Mouse (Mus musculus): ENCODE measurements around the gene Zdhhc20. TPM values are rescaled to one million over a fixed set of nuclear protein-coding genes. Genes with fewer than 3 reads are reported as not detected.

Zdhhc20 gene
- total and polyA plus RNA-seq, 2 experiments from 2014 or later: 18.6 to 34.6 TPM

- Histone ChIP-seq H3K9me3 (ENCODE audit: low read length) (no peaks in the 10 kb centered on the region), H3K4me2 (ENCODE audit: low read depth, low read length) (no peak overlapping the region), H3K4me1 (ENCODE audit: insufficient read depth, low read length) (no peaks in the 10 kb centered on the region), H3K27me3 (ENCODE audit: insufficient read depth, low read length) (no peaks in the 10 kb centered on the region), H3K9ac (replicated peaks; ENCODE audit: low read length) (no peak overlapping the region), H3K36me3 (ENCODE audit: insufficient read depth, low read length) (peaks cover 4% of the 10 kb centered on the region; the same call in 1 of the 2 replicates), H3K4me3 (ENCODE audit: low read length) (no peak overlapping the region), H3K27ac (no peak overlapping the region)
- DNase-seq (ENCODE audit: low spot score) (no peak), ATAC-seq (no peak)
- TF ChIP-seq CTCF (IDR thresholded peaks at IDR 0.05; ENCODE audit: low read depth): no peak
- WGBS: 96% methylated on average over 2 of the region's 2 CpGs
Observed at GRCm38 (mm10) chr14:57810886-57811285, 79.2 kb downstream of the Zdhhc20 start.

- WGBS: 67% methylated on average over 5 of the region's 5 CpGs
- ATAC-seq: no peak
Observed at GRCm38 (mm10) chr14:57808558-57808957, 81.5 kb downstream of the Zdhhc20 start.

GRCm38 (mm10) chr14:57803731-57804130 lies 86.3 kb downstream of the Zdhhc20 start:
- DNase-seq (ENCODE audit: low spot score) (no peak), ATAC-seq (no peak)
- H3K27me3 ChIP-seq (ENCODE audit: insufficient read depth, low read length): no peaks in the 10 kb centered on the region
- no peaks in the 10 kb centered on the region for H3K9me3 ChIP-seq (ENCODE audit: low read length)
- TF ChIP-seq CTCF (IDR thresholded peaks at IDR 0.05; ENCODE audit: low read depth): no peak
- no peak overlapping the region for H3K4me3 ChIP-seq (ENCODE audit: low read length)
- no peak overlapping the region for H3K4me2 ChIP-seq (ENCODE audit: low read depth, low read length)
- H3K4me1 ChIP-seq (ENCODE audit: insufficient read depth, low read length): peaks cover 6% of the 10 kb centered on the region; the same call in 1 of the 2 replicates
- no peak overlapping the region for H3K27ac ChIP-seq
- H3K9ac ChIP-seq (replicated peaks; ENCODE audit: low read length): no peak overlapping the region
- 88% methylated on average over 4 of the region's 4 CpGs for WGBS
- peaks cover 32% of the 10 kb centered on the region; the same call in 1 of the 2 replicates for H3K36me3 ChIP-seq (ENCODE audit: insufficient read depth, low read length)

More at GRCm38 (mm10) chr14:57808558-57808957, 81.5 kb downstream of the Zdhhc20 start:
- Histone ChIP-seq H3K27ac (no peak overlapping the region), H3K4me1 (ENCODE audit: insufficient read depth, low read length) (no peaks in the 10 kb centered on the region), H3K9ac (replicated peaks; ENCODE audit: low read length) (no peak overlapping the region), H3K4me2 (ENCODE audit: low read depth, low read length) (no peak overlapping the region), H3K4me3 (ENCODE audit: low read length) (no peak overlapping the region), H3K36me3 (ENCODE audit: insufficient read depth, low read length) (peaks cover 17% of the 10 kb centered on the region; the same call in 1 of the 2 replicates), H3K9me3 (ENCODE audit: low read length) (no peaks in the 10 kb centered on the region), H3K27me3 (ENCODE audit: insufficient read depth, low read length) (no peaks in the 10 kb centered on the region)
- peak; percentile 46 for DNase-seq (ENCODE audit: low spot score)
- peak; percentile 64 for TF ChIP-seq CTCF (IDR thresholded peaks at IDR 0.05; ENCODE audit: low read depth)

- under 1% methylated on average over 87 of the region's 99 CpGs for WGBS
Observed at GRCm38 (mm10) chr14:57797991-57798931, 91.8 kb downstream of the Zdhhc20 start, which contains the start of gene Sap18. Gene Sap18, plus strand, starts transcription at chr14:57798180.

DNA sequence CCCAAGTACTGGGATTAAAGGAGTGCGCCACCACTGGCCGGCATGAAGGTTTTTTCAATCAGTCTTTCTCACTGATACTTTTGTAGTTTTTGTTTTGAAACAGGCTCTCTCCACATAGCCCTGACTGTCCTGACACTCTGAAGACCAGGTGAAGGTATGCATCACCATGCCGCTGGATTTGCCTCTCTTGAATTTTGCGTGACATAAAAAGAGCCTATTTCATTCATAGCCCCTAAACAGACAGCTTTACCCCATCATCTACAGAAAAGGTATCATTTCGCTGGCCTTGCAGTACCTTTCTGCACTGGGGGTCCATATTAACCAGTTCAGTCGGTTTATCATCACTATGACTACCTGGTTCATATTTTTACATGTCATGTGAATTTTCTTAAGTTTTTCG lies 92.5 kb downstream of the Zdhhc20 start:
- peak overlapping the region; percentile 72 for H3K9ac ChIP-seq (replicated peaks; ENCODE audit: low read length)
- WGBS: 15% methylated on average over 7 of the region's 7 CpGs
- DNase-seq (ENCODE audit: low spot score): no peak

More at GRCm38 (mm10) chr14:57797991-57798931, 91.8 kb downstream of the Zdhhc20 start, which contains the start of gene Sap18:
- Histone ChIP-seq H3K4me1 (ENCODE audit: insufficient read depth, low read length) (peaks cover 6% of the 10 kb centered on the region; the same call in 1 of the 2 replicates), H3K27ac (peak within 1 kb of the TSS; percentile 89), H3K4me2 (ENCODE audit: low read depth, low read length) (peak within 1 kb of the TSS; percentile 93), H3K36me3 (ENCODE audit: insufficient read depth, low read length) (peaks cover 15% of the 10 kb centered on the region; the same call in 1 of the 2 replicates), H3K9ac (replicated peaks; ENCODE audit: low read length) (peak within 1 kb of the TSS; percentile 72), H3K4me3 (ENCODE audit: low read length) (peak within 1 kb of the TSS; percentile 71), H3K9me3 (ENCODE audit: low read length) (no peaks in the 10 kb centered on the region), H3K27me3 (ENCODE audit: insufficient read depth, low read length) (no peaks in the 10 kb centered on the region)
- TF ChIP-seq CTCF (IDR thresholded peaks at IDR 0.05; ENCODE audit: low read depth): no peak
- peak; percentile 100 for DNase-seq (ENCODE audit: low spot score)
- peak; percentile 97 for ATAC-seq

DNA sequence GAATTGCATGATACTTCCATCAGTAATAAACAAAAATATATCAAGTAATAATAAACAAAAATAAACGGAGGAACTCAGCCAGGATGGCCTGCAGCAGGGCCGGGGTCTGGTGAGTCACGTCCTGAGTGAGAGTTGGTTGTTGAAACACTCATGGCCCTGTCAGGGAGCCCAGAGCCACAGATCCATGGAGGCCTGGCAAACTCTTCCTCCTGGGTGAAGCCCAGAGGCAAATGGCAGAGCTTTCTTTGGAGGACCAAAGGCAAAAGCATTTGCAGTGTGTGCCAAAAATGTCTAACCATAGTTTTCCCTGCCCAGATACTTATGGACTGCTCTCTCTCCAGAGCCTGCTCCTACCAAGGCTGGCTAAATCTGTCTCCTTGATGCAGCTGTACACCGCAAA lies 98.9 kb downstream of the Zdhhc20 start:
- H3K27me3 ChIP-seq (ENCODE audit: insufficient read depth, low read length): no peaks in the 10 kb centered on the region
- WGBS: 88% methylated on average over 4 of the region's 4 CpGs
- no peaks in the 10 kb centered on the region for H3K9me3 ChIP-seq (ENCODE audit: low read length)
- no peak for TF ChIP-seq CTCF (IDR thresholded peaks at IDR 0.05; ENCODE audit: low read depth)
- H3K9ac ChIP-seq (replicated peaks; ENCODE audit: low read length): no peak overlapping the region
- H3K36me3 ChIP-seq (ENCODE audit: insufficient read depth, low read length): no peaks in the 10 kb centered on the region
- H3K27ac ChIP-seq: no peak overlapping the region
- H3K4me1 ChIP-seq (ENCODE audit: insufficient read depth, low read length): no peaks in the 10 kb centered on the region
- H3K4me2 ChIP-seq (ENCODE audit: low read depth, low read length): no peak overlapping the region
- DNase-seq (ENCODE audit: low spot score): no peak
- H3K4me3 ChIP-seq (ENCODE audit: low read length): no peak overlapping the region
- no peak for ATAC-seq

More for the DNA sequence above, 92.5 kb downstream of the Zdhhc20 start:
- no peaks in the 10 kb centered on the region for H3K27me3 ChIP-seq (ENCODE audit: insufficient read depth, low read length)
- peak overlapping the region; percentile 73; the same call in 1 of the 2 replicates for H3K27ac ChIP-seq
- H3K4me1 ChIP-seq (ENCODE audit: insufficient read depth, low read length): peaks cover 6% of the 10 kb centered on the region; the same call in 1 of the 2 replicates
- H3K9me3 ChIP-seq (ENCODE audit: low read length): no peaks in the 10 kb centered on the region
- peak; percentile 71 for ATAC-seq
- peak overlapping the region; percentile 67 for H3K4me2 ChIP-seq (ENCODE audit: low read depth, low read length)
- peaks cover 8% of the 10 kb centered on the region; the same call in 1 of the 2 replicates for H3K36me3 ChIP-seq (ENCODE audit: insufficient read depth, low read length)
- H3K4me3 ChIP-seq (ENCODE audit: low read length): peak overlapping the region; percentile 71
- peak; percentile 42; the same call in 1 of the 2 replicates for TF ChIP-seq CTCF (IDR thresholded peaks at IDR 0.05; ENCODE audit: low read depth)

All from hindbrain, postnatal 0 days (tissue).